Mouse (Mus musculus) c-Kit-negative CD71-positive TER-119-positive erythroid progenitor cells, embryonic 14.5 days (primary cell): ENCODE data around the gene Arhgef3.
"Not testable (repeated sequence)": the region's sequence is repeated elsewhere in the genome, so short reads cannot be mapped to it uniquely, and the experiment has no call there.

Experiments used
- DNase-seq: peaks from one replicate; pipeline ENCODE4 v3.0.0-alpha.2; 2013; ENCODE audit warnings: low read depth, low spot score

The Arhgef3 gene

DNA sequence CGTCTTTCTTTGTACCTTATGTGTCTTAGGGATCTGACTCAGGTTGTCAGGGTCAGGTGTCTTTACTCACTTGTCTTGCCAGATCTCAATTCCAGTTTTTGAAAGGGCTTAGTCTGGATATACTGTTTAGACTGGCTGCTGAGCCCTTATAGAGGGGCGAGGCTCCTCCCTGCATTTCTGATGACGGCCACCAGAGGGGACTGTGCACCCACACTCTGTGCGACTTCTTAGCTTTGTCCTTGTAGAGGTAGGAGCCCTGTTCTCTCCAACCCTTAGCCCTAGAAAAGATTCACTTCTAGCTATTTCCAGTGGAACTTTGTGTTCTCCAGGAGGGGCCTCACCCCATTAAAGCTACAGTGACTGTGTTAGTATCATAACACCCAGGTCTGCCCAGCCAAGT lies 72.3 kb downstream of the Arhgef3 start:
- no peak for DNase-seq

DNA sequence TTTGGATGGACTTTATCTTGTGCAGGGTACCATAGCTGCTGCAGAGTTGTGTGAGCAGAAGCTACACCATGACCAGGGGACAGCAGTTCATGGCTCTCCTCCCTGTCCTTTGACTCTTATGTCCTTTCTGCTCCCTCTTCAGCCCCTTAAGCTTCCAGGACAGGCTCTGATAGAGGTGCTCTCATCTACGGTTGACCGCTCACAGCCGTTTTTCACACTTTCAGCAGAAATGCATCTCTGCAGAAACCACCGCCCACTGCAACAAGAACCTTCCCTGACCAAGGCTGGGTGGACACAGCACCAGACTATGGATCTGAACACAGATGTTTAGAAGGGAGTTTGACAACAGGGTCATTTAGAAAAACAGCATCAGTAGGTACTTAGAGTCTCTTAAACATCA lies 73.2 kb downstream of the Arhgef3 start:
- DNase-seq = no peak

DNA sequence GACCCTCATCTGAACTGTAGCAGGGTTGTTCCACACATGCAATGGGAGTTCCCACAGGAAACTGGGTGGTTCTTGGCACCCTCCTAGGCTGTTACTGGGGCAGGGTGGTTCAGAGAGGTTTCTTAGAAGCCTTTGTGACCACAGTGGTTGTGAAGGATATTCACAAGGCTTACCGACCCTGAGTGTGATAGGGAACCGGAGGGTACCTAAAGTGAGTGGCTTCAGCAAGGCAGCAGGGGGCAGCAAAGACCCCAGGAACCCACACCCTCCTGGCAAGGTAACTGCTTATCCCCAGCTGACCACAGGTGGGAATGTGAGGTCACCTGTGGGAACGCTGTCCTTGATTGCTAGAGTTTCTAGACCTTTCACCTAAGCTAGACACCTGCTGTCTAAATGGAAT lies 77.8 kb downstream of the Arhgef3 start:
- no peak for DNase-seq

DNA sequence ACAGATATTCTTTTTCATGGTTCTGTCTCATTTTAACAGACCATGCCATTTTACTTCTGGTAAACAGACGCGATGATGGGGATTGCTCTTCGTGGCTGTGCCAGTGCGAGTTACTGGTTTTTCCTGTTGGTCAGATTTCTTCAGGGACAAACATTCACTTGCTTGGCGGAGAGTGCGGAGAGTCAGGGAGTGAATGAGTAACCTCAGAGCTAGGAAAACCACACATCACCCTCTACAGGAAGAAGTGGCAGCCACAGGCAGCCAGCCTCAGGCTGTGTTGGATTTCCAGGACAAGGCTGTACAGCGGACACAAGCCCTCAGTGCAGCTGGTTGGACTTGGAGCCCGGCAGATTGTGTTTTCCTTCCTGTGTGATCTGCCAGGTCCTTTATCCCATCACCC lies 82.3 kb downstream of the Arhgef3 start:
- DNase-seq = no peak

DNA sequence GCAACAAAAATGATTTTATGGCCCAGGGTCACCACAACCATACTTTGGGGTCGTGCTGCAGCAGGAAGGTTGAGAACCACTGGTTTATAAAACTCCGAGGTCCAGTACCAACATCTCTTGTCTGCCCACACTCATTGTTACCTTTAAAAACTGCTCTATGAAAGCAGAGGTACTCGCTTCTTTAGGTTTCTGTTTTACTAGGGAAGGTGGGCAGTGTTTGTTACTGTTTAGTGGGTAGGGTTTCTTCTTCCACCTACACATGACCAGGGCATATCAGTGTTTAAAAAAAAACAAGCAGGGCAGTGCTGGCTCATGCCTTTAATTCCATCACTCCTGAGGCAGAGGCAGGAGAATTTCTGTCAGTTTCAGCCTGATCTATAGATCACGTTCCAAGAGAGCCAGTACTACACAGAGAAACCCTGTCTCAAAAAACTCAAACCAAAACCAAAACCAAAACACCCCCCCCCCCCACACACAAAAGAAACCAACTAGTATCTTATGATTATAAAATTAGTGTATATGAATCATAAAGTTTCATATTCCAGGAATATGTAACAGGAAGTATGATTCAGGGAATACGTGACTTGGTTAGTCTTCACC lies 83.9 kb downstream of the Arhgef3 start:
- DNase-seq = no peak

DNA sequence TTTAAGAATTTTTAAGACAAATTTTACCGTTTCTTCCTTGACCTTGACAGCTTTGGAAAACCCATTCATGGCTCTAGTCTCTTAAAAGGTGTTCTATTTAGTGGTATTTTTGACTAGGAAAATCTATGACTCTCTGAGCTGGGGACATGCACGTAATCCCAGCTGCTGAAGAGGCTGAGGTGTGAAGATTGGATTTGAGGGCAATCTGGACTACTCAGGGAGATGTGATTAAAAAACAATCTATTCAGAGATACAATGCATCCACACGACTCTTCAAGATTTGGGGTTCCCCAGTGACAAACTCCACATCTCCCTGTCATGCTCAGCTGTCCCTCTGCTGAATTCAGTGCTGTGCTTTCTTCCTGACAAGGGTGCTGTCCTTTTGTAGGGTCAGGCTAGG lies 84.4 kb downstream of the Arhgef3 start:
- DNase-seq = no peak

DNA sequence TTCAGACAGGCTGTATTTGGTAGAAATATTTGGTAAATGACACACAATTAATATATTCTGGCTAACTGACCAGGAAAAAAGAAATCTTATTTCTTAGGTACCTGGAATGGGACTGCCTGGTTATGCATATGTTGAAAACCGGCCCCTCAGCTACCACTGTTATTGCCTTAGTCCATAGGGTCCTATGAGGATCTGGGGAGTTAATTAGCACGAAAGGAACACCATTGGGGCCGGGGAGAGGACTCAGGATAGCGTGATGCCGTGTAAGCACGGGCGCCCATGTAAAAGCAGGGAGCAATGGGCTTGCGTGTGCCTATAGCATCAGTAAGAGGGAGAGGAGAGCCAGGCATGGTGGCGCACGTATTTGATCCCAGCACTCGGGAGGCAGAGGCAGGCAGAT lies 85.2 kb downstream of the Arhgef3 start:
- DNase-seq = no peak

DNA sequence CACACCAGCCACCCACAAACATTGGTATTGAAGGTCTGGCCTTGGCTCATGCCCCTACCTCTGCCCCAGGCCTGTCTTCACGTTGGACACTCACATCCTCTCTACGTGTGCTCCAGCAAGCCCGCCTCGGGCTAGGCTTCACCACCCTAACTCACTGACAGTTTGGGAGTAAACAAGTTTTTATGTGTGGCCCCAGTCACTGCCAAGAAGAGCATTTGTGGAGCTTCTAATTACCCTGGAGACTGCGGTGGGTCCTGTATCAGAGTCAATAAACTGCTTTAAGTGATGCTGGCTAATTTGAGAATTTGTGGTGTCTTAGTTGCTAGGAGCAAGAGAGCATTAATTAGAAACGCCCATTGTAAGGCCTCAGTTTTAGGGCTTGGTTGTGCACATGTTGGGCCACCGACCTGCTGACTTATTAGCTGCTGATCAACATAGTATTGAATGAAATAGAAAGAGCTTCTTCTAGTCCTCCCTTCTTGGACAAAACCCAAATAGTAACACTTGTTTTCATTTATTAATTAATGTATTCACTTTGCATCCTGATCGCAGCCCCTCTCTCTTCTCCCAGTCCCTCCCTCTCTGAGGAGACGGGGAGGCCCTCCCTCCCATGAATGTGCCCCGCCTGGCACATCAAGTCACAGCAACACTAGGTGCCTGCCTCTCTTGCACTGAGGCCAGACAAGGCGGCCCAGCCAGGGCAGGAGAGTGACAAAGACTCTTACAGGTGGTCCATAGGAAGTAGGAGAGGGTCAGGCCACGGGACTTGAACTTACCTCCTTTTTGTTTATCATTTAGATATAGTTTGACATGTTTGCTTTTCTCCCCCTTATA lies 86.3 kb downstream of the Arhgef3 start:
- no peak for DNase-seq

DNA sequence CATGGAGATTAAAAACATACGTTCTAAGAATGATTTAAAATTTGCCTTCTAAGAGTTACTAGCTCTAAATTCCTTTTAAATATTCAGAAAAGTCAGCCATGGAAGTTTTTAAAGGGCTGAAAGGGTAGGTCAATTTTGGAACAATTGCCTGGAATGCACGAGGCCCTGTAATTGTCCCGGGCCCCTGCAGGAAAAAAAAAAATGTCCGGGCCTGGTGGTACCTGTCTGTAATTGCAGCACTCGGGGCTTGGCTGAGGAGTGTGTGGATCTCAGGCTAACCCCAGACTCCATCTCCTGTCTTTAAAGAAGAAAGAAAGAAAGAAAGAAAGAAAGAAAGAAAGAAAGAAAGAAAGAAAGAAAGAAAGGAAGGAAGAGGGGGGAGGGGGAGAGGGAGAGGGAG lies 87.1 kb downstream of the Arhgef3 start:
- DNase-seq = no peak

DNA sequence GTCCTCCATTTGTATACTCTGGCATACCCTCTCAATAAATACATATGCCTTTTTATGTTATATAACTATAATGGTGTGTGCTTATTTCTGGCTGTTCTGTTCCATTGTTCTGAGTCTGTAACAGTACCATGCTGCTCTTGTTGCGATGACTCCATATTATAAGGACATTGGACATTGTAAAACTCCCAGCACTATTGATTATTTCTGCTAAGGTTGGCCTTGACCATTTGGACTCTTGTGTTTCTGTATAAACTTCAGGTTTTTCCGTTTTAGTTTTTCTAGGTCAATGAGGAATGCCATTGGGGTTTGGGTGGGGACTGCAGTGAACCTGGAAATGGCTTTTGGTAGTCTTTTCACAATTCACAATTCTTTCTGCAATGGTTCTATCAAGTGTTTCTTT lies 90.0 kb downstream of the Arhgef3 start:
- DNase-seq = no peak

DNA sequence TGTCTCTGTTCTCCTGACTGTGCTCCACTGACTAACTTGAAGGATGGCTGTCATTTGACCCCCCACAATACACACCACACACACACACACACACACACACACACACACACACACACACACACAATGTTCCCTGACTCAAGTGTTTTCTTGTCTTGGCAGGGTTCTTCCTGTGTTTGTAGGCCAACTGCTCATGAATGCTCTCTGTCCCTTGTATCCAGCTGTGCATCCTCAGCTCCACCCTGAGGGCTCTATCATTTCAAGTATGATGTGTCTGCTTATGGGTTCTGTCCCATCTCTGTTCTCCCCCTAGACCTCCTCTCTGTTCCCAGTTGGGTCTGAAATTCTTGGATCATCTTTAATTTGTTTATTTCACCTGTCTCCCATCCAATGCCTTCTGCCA lies 91.7 kb downstream of the Arhgef3 start:
- DNase-seq = no peak

DNA sequence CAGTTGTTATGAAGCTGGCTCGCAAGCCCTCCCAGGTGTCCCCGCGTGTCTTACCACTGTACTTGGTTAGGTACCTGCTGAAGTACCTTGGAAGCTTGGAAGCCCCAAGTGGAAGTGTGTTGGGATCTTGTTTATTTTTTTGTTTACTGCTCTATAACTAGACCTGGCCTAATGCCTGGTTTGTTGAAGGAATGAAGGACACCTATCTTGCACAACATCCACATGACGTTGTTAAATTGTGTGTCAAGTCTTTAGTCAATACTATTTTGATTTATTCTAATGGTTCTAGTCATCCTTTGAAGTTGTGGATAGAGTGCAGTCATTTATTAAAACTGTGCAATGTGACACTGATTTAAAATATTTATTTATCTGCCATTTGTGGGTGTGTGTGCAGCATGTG lies 94.8 kb downstream of the Arhgef3 start:
- no peak for DNase-seq

DNA sequence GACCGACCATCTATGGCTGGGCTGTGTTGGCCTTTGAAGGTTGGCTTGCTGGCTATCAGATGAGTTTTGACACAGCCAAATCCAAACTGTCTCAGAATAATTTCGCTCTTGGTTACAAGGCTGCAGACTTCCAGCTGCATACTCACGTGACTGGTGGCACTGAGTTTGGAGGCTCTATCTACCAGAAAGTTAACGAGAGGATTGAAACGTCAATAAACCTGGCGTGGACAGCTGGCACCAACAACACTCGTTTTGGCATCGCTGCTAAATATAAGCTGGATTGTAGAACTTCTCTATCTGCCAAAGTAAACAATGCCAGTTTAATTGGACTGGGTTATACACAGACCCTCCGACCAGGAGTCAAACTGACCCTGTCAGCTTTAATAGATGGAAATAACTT lies 96.1 kb downstream of the Arhgef3 start:
- DNase-seq = not testable (repeated sequence)

DNA sequence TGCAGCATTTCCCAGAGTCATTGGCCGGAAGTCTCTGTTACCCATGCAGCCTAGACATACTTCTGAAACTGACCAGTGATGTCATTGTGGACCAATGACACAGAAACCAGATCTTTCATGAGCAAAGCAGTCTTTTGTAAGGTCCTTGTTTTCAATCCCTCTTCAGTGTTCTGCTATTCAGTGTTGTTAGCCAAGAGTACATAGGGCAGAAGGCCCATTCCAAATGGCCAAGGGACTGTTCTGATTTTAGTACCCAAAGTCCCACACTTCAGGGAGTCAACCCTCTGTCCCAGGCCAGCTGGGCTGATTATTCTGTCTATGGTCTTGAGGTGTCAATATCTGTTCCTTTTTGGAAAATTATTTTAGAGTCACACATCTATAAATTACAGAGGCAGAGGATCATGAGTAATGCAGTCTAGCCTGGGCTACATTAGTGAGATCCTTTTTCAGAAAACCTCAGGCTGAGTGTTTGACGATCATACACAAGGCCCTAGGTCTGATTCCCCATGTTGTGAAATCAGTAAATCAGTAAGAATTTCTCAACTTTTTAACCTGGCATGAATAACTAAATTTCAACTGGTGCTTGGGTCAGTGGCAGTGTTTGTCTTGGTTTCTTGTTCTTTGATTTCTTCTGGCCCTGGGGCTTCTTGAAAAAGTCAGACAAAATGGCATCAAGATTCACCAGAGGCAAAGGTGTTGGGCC lies 97.2 kb downstream of the Arhgef3 start:
- no peak for DNase-seq

DNA sequence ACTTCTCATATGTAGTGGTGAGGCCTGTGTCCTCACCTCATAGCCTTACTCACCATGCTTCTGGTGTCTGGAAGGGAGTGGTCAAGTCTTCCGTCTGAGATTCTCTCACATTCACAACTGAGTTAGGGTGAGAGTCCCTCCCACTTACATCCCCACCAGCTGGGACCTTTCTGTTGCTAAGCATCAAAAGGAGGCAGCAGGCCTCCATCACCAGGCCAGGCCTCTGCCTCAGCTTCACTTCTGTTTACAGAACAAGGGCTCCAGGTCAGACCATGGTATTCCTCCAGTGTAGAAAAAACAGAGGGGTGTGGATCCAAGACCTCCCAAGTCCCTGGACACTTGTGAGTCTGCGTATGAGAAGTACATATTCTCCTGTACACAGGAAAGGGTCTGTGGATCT lies 99.5 kb downstream of the Arhgef3 start:
- no peak for DNase-seq

DNA sequence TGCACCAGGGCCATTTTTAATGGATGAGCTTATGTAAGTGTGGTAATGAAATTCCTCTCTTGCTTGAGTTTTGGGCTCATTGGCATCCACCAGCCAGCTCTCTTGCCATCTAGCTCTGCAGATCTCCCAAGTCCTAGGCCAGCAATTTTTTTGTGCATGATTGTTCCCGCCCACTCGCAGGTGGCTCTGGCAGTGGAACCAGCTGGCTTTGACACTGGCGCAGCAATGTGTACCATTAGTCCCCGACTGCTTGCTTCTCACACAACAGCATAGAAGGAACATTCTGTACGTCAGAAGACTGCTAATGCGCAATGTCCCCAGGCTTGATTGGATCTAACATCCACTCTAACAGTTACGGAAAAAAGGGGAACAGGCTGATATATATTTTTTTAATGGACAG lies 105.0 kb downstream of the Arhgef3 start:
- DNase-seq = no peak

DNA sequence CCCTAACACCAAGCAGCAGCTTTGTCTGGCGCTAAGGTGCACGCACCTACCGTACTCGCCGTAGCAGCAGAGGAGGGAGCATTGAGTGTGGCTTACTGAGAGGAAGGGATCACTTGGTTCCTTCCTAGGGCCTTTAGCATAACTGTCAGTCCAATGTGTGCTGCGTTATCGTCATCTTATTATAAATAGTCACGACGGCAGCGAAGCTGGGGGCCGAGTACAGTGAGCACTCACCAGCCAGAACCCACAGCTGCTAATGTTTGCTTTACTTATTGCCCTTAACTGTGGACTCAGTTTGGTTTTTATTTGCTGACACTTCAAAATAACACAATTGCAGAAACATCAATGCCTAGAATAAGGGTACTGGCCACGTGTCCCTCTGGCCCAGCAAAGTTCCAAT lies 105.6 kb downstream of the Arhgef3 start:
- no peak for DNase-seq

DNA sequence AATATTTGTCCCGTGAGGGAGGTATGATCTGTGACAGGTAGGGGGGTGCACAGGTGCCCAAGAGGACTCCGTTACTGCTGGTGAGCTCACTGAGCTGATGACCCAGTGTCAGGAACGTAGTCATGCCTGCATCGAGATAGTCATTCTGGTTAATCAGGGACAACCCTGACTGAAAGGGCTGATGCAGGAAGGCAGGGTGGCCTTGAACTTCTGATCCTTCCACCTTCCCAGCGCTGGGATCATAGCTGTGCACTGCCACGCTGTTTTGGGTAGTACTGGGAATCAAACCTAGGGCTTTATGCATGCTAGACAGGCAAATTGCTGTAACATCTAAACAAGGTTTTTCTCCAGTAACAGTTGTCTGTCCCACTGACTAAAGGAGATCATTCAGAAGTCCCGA lies 109.9 kb downstream of the Arhgef3 start:
- DNase-seq = no peak

DNA sequence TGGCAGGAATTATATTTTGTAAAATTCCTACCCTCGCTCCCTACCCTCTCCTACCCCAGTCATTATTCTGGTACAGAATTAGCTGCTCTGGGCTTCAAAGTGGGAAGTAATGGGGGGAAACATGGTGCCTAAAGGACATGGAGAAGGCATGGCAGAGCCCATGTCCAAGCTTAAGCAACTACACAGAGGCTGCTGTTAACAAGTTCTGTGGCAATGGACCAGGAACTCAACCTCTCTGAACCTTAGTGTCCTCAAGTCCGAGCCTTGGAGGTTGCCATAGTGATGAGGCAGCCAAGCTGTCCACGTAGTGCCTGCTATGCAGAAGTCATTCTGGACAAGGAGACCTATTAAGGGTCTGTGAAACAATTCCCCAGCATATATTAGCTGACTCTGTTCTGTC lies 111.6 kb downstream of the Arhgef3 start:
- DNase-seq = no peak

DNA sequence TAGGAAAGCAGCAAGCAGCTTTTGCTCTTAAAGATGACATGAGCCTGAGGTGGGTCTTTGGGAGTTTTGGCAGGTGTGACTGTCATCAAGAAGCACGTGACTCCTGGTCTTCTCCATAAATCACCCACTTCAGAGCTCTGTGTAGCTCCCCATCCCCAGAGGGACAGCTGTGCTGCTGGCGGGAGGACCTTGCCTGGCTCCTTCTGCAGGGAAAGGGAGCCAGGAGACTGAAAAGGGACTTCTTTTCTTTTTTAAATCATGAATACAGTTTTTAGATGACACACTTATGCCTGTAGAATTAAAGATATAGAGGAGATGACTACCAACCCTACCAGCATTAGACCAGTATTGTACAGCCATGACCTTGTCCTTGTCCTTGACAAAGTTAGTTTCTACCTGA lies 113.6 kb downstream of the Arhgef3 start:
- DNase-seq = no peak

DNA sequence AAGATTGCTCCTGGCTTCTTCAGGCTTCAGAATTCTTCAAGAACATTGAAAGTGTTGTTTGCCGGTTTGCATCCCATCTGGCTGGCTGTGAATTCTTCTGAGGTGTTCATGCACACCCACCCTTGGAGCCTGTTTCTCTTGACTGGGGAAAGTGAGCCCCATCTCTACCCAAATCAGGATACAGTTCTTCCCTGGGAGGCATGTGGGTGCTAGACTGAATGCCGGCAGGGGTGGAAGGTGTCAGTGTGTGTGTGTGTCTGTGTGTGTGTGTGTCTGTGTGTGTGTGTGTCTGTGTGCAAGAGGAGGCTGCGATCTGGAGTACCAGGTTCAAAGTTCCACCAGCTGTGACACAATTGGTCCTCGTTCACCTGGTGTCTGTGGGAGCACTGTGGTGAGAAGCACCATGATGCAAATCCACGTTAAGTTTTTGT lies 114.3 kb downstream of the Arhgef3 start:
- no peak for DNase-seq

DNA sequence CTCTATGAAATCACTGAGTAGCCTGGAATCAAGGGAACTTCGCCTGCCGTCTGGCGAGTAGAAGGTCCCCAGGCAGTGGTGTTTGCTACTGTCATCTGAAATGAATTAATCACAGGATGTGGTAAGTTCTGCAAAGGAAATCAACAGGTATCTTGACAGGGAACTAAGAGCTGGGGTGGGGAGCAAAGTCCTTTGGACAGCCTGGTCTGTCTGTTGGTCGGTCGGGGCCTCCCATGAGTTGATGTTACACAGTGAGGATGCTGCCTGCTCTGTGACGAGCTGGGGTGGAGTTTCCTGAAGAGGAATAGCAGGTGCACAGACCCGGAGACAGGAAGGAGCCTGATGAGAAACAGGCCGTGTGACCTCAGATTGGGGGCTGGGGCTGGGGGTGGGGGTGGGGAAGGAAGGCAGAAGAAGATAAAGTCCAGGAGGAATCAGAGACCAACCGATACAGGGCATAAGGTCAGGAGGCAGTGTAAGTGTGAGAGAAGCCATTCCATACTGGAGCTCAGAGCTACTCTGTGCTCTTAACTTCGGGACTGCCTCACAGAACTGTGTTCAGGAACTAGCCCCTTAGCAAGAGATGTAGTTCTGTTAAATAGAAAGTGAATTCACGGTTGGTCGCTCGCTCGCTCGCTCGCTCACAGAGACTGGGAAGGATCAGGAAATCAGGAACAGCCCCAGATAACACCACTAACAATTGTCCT lies 114.9 kb downstream of the Arhgef3 start:
- no peak for DNase-seq
